Mouse (Mus musculus): Measurements from ENCODE around the gene B4galnt3.

Gene B4galnt3

GRCm38 (mm10) chr6:120222669-120223068 is 71.7 kb downstream of the B4galnt3 start:
- peak; percentile 58 for DNase-seq (ENCODE audit: low spot score)

- peak; percentile 12 for DNase-seq (ENCODE audit: low spot score)
These were observed 75.1 kb downstream of the B4galnt3 start for GRCm38 (mm10) chr6:120219281-120219680.

- DNase-seq (ENCODE audit: low spot score), result no peak
These were observed 77.7 kb downstream of the B4galnt3 start for GRCm38 (mm10) chr6:120216702-120217101.

DNA sequence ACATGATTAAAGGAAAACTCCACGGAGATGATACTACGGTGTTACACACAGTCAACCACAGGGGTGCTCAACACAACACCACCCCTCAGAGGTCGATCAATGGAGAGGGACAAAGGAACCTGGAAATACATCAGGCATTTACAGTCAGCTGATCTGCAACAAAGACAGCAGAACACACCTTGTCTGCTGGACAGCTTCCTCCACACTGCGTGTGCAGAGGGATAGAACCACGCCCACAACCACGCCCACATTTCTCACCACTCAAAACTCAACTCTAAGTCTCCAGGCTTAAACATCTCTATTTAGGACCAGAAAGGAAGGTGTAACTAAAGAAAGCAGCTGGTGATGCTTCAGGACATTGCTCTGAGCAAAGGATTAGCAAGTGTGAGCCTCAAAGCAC is 82.8 kb downstream of the B4galnt3 start:
- DNase-seq (ENCODE audit: low spot score), result no peak

- no peak for DNase-seq (ENCODE audit: low spot score)
These were observed 87.8 kb downstream of the B4galnt3 start for GRCm38 (mm10) chr6:120206586-120206985.

GRCm38 (mm10) chr6:120202406-120202805 is 92.0 kb downstream of the B4galnt3 start:
- DNase-seq (ENCODE audit: low spot score), result no peak

- DNase-seq (ENCODE audit: low spot score), result no peak
These were observed 92.4 kb downstream of the B4galnt3 start for GRCm38 (mm10) chr6:120201956-120202355.

- no peak for DNase-seq (ENCODE audit: low spot score)
These were observed 94.5 kb downstream of the B4galnt3 start for GRCm38 (mm10) chr6:120199638-120200394.

GRCm38 (mm10) chr6:120197964-120198363 is 96.4 kb downstream of the B4galnt3 start:
- DNase-seq (ENCODE audit: low spot score), result peak; percentile 61

DNA sequence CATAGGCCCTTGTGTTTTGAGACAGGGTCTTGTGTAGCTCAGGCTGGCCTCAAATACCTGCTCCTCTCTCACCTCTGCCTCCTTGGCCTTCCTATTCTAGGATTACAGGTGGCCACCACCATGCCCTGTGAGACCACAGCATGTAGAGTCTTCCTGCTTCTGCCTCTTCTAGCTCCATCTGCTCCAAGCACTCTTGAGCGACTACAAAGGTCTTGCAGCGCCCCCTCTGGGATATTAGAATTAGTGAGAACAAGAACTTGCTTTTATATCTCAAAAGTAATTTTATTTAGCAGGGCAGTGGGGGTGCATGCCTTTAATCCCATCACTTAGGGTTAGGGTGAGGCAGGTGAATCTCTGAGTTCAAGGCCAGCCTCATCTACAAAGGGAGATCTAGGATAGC is 97.5 kb downstream of the B4galnt3 start:
- DNase-seq (ENCODE audit: low spot score), result peak; percentile 48

GRCm38 (mm10) chr6:120194963-120195362 is 99.4 kb downstream of the B4galnt3 start:
- peak; percentile 21 for DNase-seq (ENCODE audit: low spot score)

GRCm38 (mm10) chr6:120194305-120194704 is 100.1 kb downstream of the B4galnt3 start:
- DNase-seq (ENCODE audit: low spot score), result no peak

DNA sequence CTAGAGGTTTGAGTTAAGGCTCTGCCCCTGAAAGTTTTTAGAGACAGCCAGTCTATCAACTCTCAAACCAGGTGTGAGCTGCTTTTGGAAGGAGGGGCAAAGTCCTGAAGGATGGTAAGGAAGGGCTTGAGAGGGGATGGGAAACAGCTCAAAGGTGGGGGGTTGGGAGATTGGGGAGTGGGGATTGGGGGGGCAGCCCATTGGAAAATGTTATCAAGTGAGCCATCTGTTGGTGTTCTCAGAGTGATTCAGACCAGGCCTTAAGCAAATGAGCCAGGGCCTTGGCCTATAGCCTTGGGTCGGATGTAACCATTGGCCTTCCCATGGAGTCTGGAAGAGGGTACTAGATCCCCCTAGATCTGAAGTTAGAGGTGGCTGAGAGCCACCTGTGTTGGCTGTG is 100.6 kb downstream of the B4galnt3 start:
- no peak for DNase-seq (ENCODE audit: low spot score)

GRCm38 (mm10) chr6:120193174-120193573 is 101.2 kb downstream of the B4galnt3 start:
- DNase-seq (ENCODE audit: low spot score), result peak; percentile 93

DNA sequence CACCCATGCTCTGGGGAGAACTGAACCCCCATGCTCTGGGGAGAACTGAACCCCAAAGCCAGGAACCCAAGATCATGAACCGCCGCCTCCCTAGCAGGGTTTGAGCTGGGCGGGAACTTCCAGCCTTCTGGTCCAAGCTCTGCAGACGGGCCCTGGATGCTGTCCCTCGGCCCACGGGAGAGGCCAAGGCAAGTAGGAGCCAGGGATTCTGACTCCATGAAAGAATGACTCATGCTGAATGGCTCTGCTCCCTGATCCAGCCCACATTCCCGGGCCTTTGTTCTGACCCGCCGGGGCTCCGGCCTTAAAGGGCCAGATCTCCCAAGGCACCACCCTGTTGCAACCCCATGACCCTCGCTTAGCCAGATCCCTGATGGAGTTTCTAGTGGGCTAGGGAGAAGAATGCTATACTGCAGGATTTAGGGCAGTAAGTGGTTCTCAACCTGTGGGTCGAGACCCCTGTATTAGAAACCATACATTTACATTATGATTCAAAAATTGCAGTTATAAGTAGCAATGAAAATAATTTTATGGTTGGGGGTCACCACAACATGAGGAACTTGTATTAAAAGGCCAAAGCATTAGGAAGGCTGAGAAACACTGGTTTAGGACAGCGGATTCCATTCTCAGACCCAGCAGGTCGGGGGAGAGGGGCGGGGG is 102.0 kb downstream of the B4galnt3 start:
- peak; percentile 82 for DNase-seq (ENCODE audit: low spot score)

DNA sequence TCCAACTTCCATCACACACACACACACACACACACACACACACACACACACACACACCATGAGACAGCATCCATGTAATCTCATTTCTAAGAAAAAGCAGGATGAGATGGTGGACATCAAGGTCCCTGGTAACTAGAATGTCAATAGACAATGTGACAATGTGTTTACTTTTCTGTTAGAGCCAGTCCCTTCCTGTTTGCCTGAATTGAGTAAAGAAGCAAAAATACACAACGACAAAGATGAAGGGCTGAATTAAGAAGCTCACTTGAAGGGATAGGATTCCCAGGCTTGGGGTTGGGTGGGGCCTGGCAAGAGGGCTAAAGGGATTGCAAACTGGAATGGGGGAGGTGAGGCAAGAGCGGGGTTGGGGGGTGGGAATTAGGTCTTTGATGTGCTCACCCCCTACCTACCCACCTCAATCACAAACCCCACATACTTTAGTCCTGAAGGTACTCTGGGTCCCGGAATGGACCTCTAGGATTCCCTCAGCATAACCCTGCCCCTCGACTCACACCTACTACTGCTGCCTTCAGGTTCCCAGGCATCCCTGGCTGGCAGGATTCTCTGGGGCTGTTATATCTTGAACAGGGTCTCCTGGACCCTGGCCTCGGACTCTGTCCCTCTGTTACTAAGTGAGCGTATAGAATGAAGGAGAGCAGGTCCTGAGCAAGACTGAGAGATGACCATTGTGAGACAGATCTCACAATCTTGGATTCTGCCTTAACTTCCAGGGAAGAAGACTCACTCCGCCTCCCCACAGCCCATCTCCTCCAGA is 102.8 kb downstream of the B4galnt3 start:
- peak; percentile 35 for DNase-seq (ENCODE audit: low spot score)

GRCm38 (mm10) chr6:120190912-120191311 is 103.4 kb downstream of the B4galnt3 start:
- peak; percentile 91 for DNase-seq (ENCODE audit: low spot score)

DNA sequence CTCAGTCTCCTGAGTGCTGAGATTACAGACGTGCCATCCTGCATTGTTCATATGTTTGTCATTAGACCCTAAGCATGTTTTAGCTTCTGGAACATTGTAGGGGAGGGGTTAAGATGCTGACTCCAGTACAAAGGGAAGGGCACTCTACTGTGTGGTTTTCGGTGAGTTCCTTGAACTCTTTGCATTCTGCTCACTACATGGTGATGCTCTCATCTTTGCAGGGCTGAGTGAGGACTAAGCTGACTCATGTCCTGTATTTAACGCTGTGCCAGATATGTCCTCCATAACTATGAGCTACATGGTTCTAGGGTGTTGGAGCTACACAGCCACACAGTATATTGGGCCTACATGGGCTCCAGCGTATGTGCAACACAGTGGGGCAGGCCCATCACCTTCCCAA is 104.0 kb downstream of the B4galnt3 start:
- DNase-seq (ENCODE audit: low spot score), result peak; percentile 19

GRCm38 (mm10) chr6:120189287-120189686 is 105.1 kb downstream of the B4galnt3 start:
- DNase-seq (ENCODE audit: low spot score), result no peak

DNA sequence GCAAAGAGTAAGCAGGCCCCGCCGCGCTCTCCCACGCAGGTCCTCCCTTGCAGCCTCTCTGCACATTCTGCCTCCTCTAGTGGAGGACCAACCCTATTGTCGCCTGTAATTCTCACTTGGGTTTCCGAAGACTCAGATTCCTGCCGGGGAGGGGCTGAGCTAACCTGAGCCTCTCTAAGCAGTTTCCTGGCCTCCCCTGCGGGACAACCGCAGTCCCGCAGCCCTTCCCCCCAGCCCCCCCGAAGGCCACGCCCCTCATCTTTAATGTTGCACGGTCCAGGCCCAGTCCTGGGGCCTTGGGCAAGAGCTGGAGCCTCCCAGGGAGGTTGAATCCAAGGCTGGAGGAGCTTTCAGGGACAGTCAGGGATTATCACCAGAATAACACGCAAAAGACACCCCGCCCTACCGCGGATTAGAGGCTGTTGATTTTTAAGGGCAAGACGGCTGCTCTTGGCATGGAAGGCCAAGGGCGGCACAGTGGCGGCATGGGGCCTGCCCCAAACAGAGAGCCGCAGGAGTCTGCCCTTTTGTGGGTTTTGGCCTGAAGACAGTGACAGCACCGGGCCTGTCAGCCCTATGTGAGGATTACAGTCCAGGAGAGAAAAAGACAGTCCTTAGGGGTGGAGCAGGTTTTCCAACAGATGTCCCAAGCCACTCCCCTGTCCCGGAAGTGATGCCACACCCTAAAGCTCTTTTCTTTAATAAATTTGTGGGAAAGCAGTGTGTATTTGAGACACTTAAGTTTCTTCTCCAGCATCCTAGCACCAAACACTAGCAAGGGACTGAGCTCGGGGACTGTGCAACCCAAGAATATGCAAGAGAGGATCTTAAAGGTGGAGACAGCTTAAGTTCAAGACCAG is 105.8 kb downstream of the B4galnt3 start:
- no peak for DNase-seq (ENCODE audit: low spot score)

DNA sequence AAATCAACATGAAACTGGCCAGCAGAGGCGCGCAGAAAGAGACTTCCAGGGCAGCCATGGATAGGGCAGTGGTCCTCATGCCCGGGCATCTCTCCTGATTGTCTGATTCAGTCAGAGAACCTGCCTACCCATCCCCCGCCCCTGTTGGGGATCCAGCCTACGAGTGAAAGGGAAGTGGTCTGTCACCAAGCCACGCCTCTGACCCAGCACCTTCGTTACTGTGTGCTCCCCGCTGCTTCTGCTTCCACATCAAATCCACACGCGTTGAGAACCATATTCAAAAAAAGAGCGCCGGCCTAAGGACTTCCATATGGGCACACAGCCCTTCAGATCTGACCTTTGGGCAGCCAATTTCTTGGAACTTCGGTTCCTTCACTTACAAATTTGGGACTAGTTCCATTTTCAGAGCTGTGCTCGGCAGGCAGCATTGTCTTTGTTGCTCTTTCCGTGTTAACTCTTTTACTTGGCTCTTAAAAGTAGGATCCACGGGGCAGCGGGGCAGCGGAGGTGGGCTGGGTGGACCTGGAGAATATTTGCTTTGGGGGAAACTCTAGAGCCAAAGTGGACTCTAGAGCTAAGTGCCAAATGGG is 106.7 kb downstream of the B4galnt3 start:
- no peak for DNase-seq (ENCODE audit: low spot score)

Data from MN1 (cell line).